Comparison of ENCODE assay signal across 9 mouse cellular contexts in genomic region chr7:140186646-140187620, GRCm38 (mm10). TPM values are rescaled to one million over a fixed set of nuclear protein-coding genes. Genes with fewer than 3 reads are reported as not detected.
DNase-seq lines count a peak whose midpoint lies in the region; ATAC-seq and TF ChIP-seq lines count a peak whose summit lies in the region.
"Had no signal": no experiment of that assay in that cellular context is flagged by ENCODE, and none has a peak within 500 bp of the region (broad histone marks: within the 10 kb centered on the region; RNA-seq: fewer than 3 reads in every experiment).

No protein-coding gene starts in this region.

- peaks cover 7% of the 10 kb centered on the region; the same call in 1 of the 2 replicates for H3K27me3 ChIP-seq in kidney, embryonic 15.5 days
- H3K27me3 ChIP-seq in small intestine, adult 2 months (ENCODE audit: control insufficient read depth, insufficient read depth, low read length): no peaks in the 10 kb centered on the region
- H3K27me3 ChIP-seq in forebrain, embryonic 13.5 days: 0 out of 2 replicates have a peak, but pooled peaks cover 3% of the 10 kb centered on the region

- no peak overlapping the region for H3K4me3 ChIP-seq in kidney, embryonic 15.5 days (replicated peaks)
- no peak overlapping the region for H3K4me3 ChIP-seq in bone marrow, adult 2 months (replicated peaks; ENCODE audit: control insufficient read depth, low read depth, low read length)
- no peak overlapping the region for H3K4me3 ChIP-seq in small intestine, adult 2 months (ENCODE audit: low read depth, low read length)
- H3K4me3 ChIP-seq in forebrain, embryonic 13.5 days: no peak overlapping the region

- no peak overlapping the region for H3K27ac ChIP-seq in kidney, embryonic 15.5 days
- H3K27ac ChIP-seq in bone marrow, adult 2 months (ENCODE audit: control insufficient read depth, insufficient read depth, low read depth, low read length, poor library complexity): no peak overlapping the region
- no peak overlapping the region for H3K27ac ChIP-seq in small intestine, adult 2 months (ENCODE audit: insufficient read depth, low read depth, low read length)
- H3K27ac ChIP-seq in forebrain, embryonic 13.5 days: no peak overlapping the region

- H3K4me1 ChIP-seq in kidney, embryonic 15.5 days: no peaks in the 10 kb centered on the region
- no peaks in the 10 kb centered on the region for H3K4me1 ChIP-seq in bone marrow, adult 2 months (ENCODE audit: control insufficient read depth, insufficient read depth, low read length)
- H3K4me1 ChIP-seq in small intestine, adult 2 months (ENCODE audit: control insufficient read depth, insufficient read depth, insufficient read length, low read length): no peaks in the 10 kb centered on the region
- no peaks in the 10 kb centered on the region for H3K4me1 ChIP-seq in forebrain, embryonic 13.5 days

- TF ChIP-seq CTCF in bone marrow, adult 2 months (IDR thresholded peaks at IDR 0.05; ENCODE audit: control insufficient read depth, insufficient read depth, low read length): peak; percentile 35; the same call in 1 of the 2 replicates
- TF ChIP-seq CTCF in small intestine, adult 2 months (IDR thresholded peaks at IDR 0.05; ENCODE audit: extremely low read depth, insufficient read length, insufficient replicate concordance, low read depth, low read length): peak; percentile 35; the same call in 1 of the 2 replicates

- H3K9me3 ChIP-seq in kidney, embryonic 15.5 days (replicated peaks): no peaks in the 10 kb centered on the region
- no peaks in the 10 kb centered on the region for H3K9me3 ChIP-seq in forebrain, embryonic 13.5 days (replicated peaks)

- H3K9ac ChIP-seq in kidney, embryonic 15.5 days: no peak overlapping the region
- H3K9ac ChIP-seq in forebrain, embryonic 13.5 days: no peak overlapping the region

- TF ChIP-seq POLR2A in bone marrow, adult 2 months (IDR thresholded peaks at IDR 0.05; ENCODE audit: borderline replicate concordance, control insufficient read depth, low read depth, low read length): no peak
- TF ChIP-seq POLR2A in small intestine, adult 2 months (IDR thresholded peaks at IDR 0.05; ENCODE audit: low read depth, low read length): no peak

- H3K36me3 ChIP-seq in kidney, embryonic 15.5 days: no peaks in the 10 kb centered on the region
- H3K36me3 ChIP-seq in small intestine, adult 2 months (ENCODE audit: control insufficient read depth, insufficient read depth, low read length): no peaks in the 10 kb centered on the region
- no peaks in the 10 kb centered on the region for H3K36me3 ChIP-seq in forebrain, embryonic 13.5 days (ENCODE audit: poor library complexity, severe bottlenecking)

- H3K4me2 ChIP-seq in kidney, embryonic 15.5 days: no peak overlapping the region
- no peak overlapping the region for H3K4me2 ChIP-seq in forebrain, embryonic 13.5 days

- no peak for ATAC-seq in kidney, embryonic 15.5 days (replicated peaks; ENCODE audit: low FRiP score)
- ATAC-seq in CD4-positive, CD25-positive, alpha-beta regulatory T cell, adult 4 months: peak; percentile 54
- no peak for ATAC-seq in forebrain, embryonic 13.5 days

- DNase-seq in kidney, adult 18-20 months: peak; percentile 65
- peak; percentile 75 to 85 for DNase-seq in kidney, postnatal 36 days
- no peak for DNase-seq in gastrocnemius, postnatal 4 days (ENCODE audit: low spot score in 2 of 2)

- WGBS in kidney, embryonic 15.5 days: 67% methylated on average over 18 of the region's 18 CpGs
- WGBS in bone marrow, adult 2 months: 59% methylated on average over 18 of the region's 18 CpGs
- 63% methylated on average over 18 of the region's 18 CpGs for WGBS in small intestine, adult 2 months
- WGBS in forebrain, embryonic 13.5 days: 53% methylated on average over 18 of the region's 18 CpGs

RNA-seq across cellular contexts. Expression of gene Olfr523, which starts 13.9 kb away (rescaled TPM):
- polyA plus RNA-seq in kidney, embryonic 15.5 days (2015; fragmentation: Nextera tagmentation; extraction: Ambion mirVana): not detected in 2 replicates
- not detected for polyA plus RNA-seq in CD4-positive, CD25-positive, alpha-beta regulatory T cell, adult 4 months (2017; shearing (Covaris generic))
- polyA plus RNA-seq in bone marrow, adult 2 months (2011; ENCODE audit: insufficient read depth, insufficient read length, low replicate concordance, missing spikeins): not detected in 2 replicates
- polyA plus RNA-seq in small intestine, adult 2 months (2012; rRNA removed): not detected in 2 replicates
- polyA plus RNA-seq in forebrain, embryonic 13.5 days (2015; fragmentation: Nextera tagmentation; extraction: Ambion mirVana): not detected in 2 replicates
- not detected for total RNA-seq in gastrocnemius, postnatal 4 days (2021)
- polyA plus RNA-seq: neural tube, embryonic 14.5 days had no signal

RNA-seq across cellular contexts. Expression of gene Olfr524, which starts 18.8 kb away (rescaled TPM):
- not detected in 2 replicates for polyA plus RNA-seq in kidney, embryonic 15.5 days (2015; fragmentation: Nextera tagmentation; extraction: Ambion mirVana)
- not detected for polyA plus RNA-seq in CD4-positive, CD25-positive, alpha-beta regulatory T cell, adult 4 months (2017; shearing (Covaris generic))
- not detected in 2 replicates for polyA plus RNA-seq in bone marrow, adult 2 months (2011; ENCODE audit: insufficient read depth, insufficient read length, low replicate concordance, missing spikeins)
- polyA plus RNA-seq in small intestine, adult 2 months (2012; rRNA removed): not detected in 2 replicates
- polyA plus RNA-seq in forebrain, embryonic 13.5 days (2015; fragmentation: Nextera tagmentation; extraction: Ambion mirVana): not detected in 2 replicates
- total RNA-seq in gastrocnemius, postnatal 4 days (2021): not detected
- polyA plus RNA-seq: neural tube, embryonic 14.5 days had no signal

RNA-seq across cellular contexts. Expression of gene Olfr522, which starts 22.4 kb away (rescaled TPM):
- polyA plus RNA-seq in kidney, embryonic 15.5 days (2015; fragmentation: Nextera tagmentation; extraction: Ambion mirVana): not detected in 2 replicates
- not detected for polyA plus RNA-seq in CD4-positive, CD25-positive, alpha-beta regulatory T cell, adult 4 months (2017; shearing (Covaris generic))
- polyA plus RNA-seq in bone marrow, adult 2 months (2011; ENCODE audit: insufficient read depth, insufficient read length, low replicate concordance, missing spikeins): not detected in 2 replicates
- polyA plus RNA-seq in small intestine, adult 2 months (2012; rRNA removed): not detected in 2 replicates
- polyA plus RNA-seq in forebrain, embryonic 13.5 days (2015; fragmentation: Nextera tagmentation; extraction: Ambion mirVana): not detected in 2 replicates
- total RNA-seq in gastrocnemius, postnatal 4 days (2021): not detected
- polyA plus RNA-seq: neural tube, embryonic 14.5 days had no signal

RNA-seq across cellular contexts. Expression of gene Cd163l1, which starts 31.1 kb away (rescaled TPM):
- not detected in 2 replicates for polyA plus RNA-seq in kidney, embryonic 15.5 days (2015; fragmentation: Nextera tagmentation; extraction: Ambion mirVana)
- not detected for polyA plus RNA-seq in CD4-positive, CD25-positive, alpha-beta regulatory T cell, adult 4 months (2017; shearing (Covaris generic))
- polyA plus RNA-seq in bone marrow, adult 2 months (2011; ENCODE audit: insufficient read depth, insufficient read length, low replicate concordance, missing spikeins): 0.31 and 0.82 TPM in 2 replicates
- 0.22 and 1.2 TPM in 2 replicates for polyA plus RNA-seq in small intestine, adult 2 months (2012; rRNA removed)
- polyA plus RNA-seq in forebrain, embryonic 13.5 days (2015; fragmentation: Nextera tagmentation; extraction: Ambion mirVana): not detected in 2 replicates
- total RNA-seq in gastrocnemius, postnatal 4 days (2021): under 1 TPM in 1 of 2 experiments, not detected in 1; 0.16 TPM
- polyA plus RNA-seq: neural tube, embryonic 14.5 days had no signal

RNA-seq across cellular contexts. Expression of gene Sprn, which starts 32.3 kb away (rescaled TPM):
- 0.48 and 0.55 TPM in 2 replicates for polyA plus RNA-seq in kidney, embryonic 15.5 days (2015; fragmentation: Nextera tagmentation; extraction: Ambion mirVana)
- not detected for polyA plus RNA-seq in CD4-positive, CD25-positive, alpha-beta regulatory T cell, adult 4 months (2017; shearing (Covaris generic))
- polyA plus RNA-seq in bone marrow, adult 2 months (2011; ENCODE audit: insufficient read depth, insufficient read length, low replicate concordance, missing spikeins): not detected in 2 replicates
- polyA plus RNA-seq in small intestine, adult 2 months (2012; rRNA removed): 0.29 and 0.34 TPM in 2 replicates
- 3.3 and 5.3 TPM in 2 replicates for polyA plus RNA-seq in forebrain, embryonic 13.5 days (2015; fragmentation: Nextera tagmentation; extraction: Ambion mirVana)
- total RNA-seq in gastrocnemius, postnatal 4 days (2021): under 1 TPM; 0.29 to 0.42 TPM

Comparison
In these comparisons a context has a peak if more than half of its experiments do, and no peak if none do; other contexts are left out.
1. DNase-seq: peak in kidney, adult 18-20 months (single experiment) and kidney, postnatal 36 days (2 of 2); none in gastrocnemius, postnatal 4 days (0 of 2).